In the genomic region with DNA sequence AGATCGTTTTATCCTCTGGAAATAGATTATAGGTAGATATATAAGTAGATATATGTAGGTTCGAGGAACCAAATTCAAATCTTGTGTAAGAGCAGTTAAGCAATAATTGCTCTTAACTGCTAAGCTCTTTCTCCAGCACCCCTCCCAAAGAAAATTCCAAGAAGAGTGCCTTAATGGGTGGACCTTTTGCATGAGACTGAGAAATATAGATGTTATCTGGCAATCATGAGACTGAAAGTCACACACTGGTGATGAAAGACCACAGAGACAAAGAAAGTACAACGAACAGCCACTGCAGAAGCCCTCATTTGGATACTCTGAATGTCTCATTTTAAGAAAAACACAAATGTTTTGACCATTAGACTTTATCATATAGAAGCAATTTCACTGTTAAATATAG, we compare ENCODE assay signal across 27 mouse cellular contexts. TPM values are rescaled to one million over a fixed set of nuclear protein-coding genes. Genes with fewer than 3 reads are reported as not detected.
DNase-seq lines count a peak whose midpoint lies in the region; ATAC-seq lines count a peak whose summit lies in the region.
"Had no signal": no experiment of that assay in that cellular context is flagged by ENCODE, and none has a peak within 500 bp of the region (broad histone marks: within the 10 kb centered on the region; RNA-seq: fewer than 3 reads in every experiment).

No protein-coding gene starts in this region.

- 82% methylated on average over 3 of the region's 3 CpGs for WGBS in heart, embryonic 10.5 days
- WGBS in heart, embryonic 12.5 days = 72% methylated on average over 3 of the region's 3 CpGs
- WGBS in macrophage (ENCODE audit: missing documents) = 40% methylated on average over 3 of the region's 3 CpGs
- 75% methylated on average over 3 of the region's 3 CpGs for WGBS in intestine, embryonic 15.5 days

- H3K4me1 ChIP-seq in heart, embryonic 10.5 days = no peaks in the 10 kb centered on the region
- no peaks in the 10 kb centered on the region for H3K4me1 ChIP-seq in heart, embryonic 12.5 days (replicated peaks)
- no peaks in the 10 kb centered on the region for H3K4me1 ChIP-seq in intestine, embryonic 15.5 days (replicated peaks)
- H3K4me1 ChIP-seq: embryonic facial prominence, embryonic 13.5 days; heart, embryonic 15.5 days; liver, embryonic 12.5 days; midbrain, embryonic 10.5 days; midbrain, embryonic 15.5 days had no signal

- no peaks in the 10 kb centered on the region for H3K9me3 ChIP-seq in heart, embryonic 10.5 days
- no peaks in the 10 kb centered on the region for H3K9me3 ChIP-seq in heart, embryonic 12.5 days (replicated peaks)
- no peaks in the 10 kb centered on the region for H3K9me3 ChIP-seq in intestine, embryonic 15.5 days
- H3K9me3 ChIP-seq: embryonic facial prominence, embryonic 13.5 days; heart, embryonic 15.5 days; liver, embryonic 12.5 days; midbrain, embryonic 10.5 days; midbrain, embryonic 15.5 days had no signal

- no peak overlapping the region for H3K9ac ChIP-seq in heart, embryonic 12.5 days
- H3K9ac ChIP-seq in intestine, embryonic 15.5 days = no peak overlapping the region
- H3K9ac ChIP-seq: embryonic facial prominence, embryonic 13.5 days; heart, embryonic 15.5 days; liver, embryonic 12.5 days; liver, postnatal 0 days; midbrain, embryonic 15.5 days had no signal

- H3K27me3 ChIP-seq in heart, embryonic 10.5 days (ENCODE audit: insufficient read depth, poor library complexity, severe bottlenecking) = no peaks in the 10 kb centered on the region
- no peaks in the 10 kb centered on the region for H3K27me3 ChIP-seq in heart, embryonic 12.5 days (replicated peaks)
- no peaks in the 10 kb centered on the region for H3K27me3 ChIP-seq in intestine, embryonic 15.5 days (replicated peaks)
- H3K27me3 ChIP-seq: CH12.LX; embryonic facial prominence, embryonic 13.5 days; heart, embryonic 15.5 days; liver, embryonic 12.5 days; midbrain, embryonic 15.5 days had no signal

- no peak overlapping the region for H3K4me3 ChIP-seq in heart, embryonic 10.5 days
- H3K4me3 ChIP-seq in heart, embryonic 12.5 days = no peak overlapping the region
- H3K4me3 ChIP-seq in macrophage (ENCODE audit: inconsistent target) = no peak overlapping the region
- H3K4me3 ChIP-seq in intestine, embryonic 15.5 days (replicated peaks) = no peak overlapping the region
- H3K4me3 ChIP-seq: embryonic facial prominence, embryonic 13.5 days; heart, embryonic 15.5 days; liver, embryonic 12.5 days; midbrain, embryonic 10.5 days; midbrain, embryonic 15.5 days had no signal

- H3K36me3 ChIP-seq in heart, embryonic 10.5 days = no peaks in the 10 kb centered on the region
- H3K36me3 ChIP-seq in heart, embryonic 12.5 days = no peaks in the 10 kb centered on the region
- H3K36me3 ChIP-seq in macrophage (ENCODE audit: inconsistent target) = peaks cover 21% of the 10 kb centered on the region
- no peaks in the 10 kb centered on the region for H3K36me3 ChIP-seq in intestine, embryonic 15.5 days
- H3K36me3 ChIP-seq: embryonic facial prominence, embryonic 13.5 days; heart, embryonic 15.5 days; liver, embryonic 12.5 days; midbrain, embryonic 10.5 days; midbrain, embryonic 15.5 days had no signal

- peaks cover 47% of the 10 kb centered on the region for H3K79me2 ChIP-seq in macrophage (ENCODE audit: inconsistent target)

- no peak for ATAC-seq in heart, embryonic 12.5 days (ENCODE audit: insufficient number of reproducible peaks, low FRiP score)
- ATAC-seq in intestine, embryonic 15.5 days = no peak
- ATAC-seq: forebrain, embryonic 16.5 days; hindbrain, embryonic 16.5 days; liver, embryonic 12.5 days; liver, postnatal 0 days; midbrain, embryonic 15.5 days had no signal

- H3K4me2 ChIP-seq in heart, embryonic 12.5 days = no peak overlapping the region
- no peak overlapping the region for H3K4me2 ChIP-seq in intestine, embryonic 15.5 days (replicated peaks)
- H3K4me2 ChIP-seq: embryonic facial prominence, embryonic 13.5 days; heart, embryonic 15.5 days; liver, embryonic 12.5 days; midbrain, embryonic 15.5 days had no signal

- H3K27ac ChIP-seq in heart, embryonic 10.5 days = no peak overlapping the region
- H3K27ac ChIP-seq in heart, embryonic 12.5 days (ENCODE audit: poor library complexity, severe bottlenecking) = no peak overlapping the region
- peak overlapping the region; percentile 51 for H3K27ac ChIP-seq in macrophage
- H3K27ac ChIP-seq in intestine, embryonic 15.5 days = no peak overlapping the region
- H3K27ac ChIP-seq: embryonic facial prominence, embryonic 13.5 days; heart, embryonic 15.5 days; liver, embryonic 12.5 days; midbrain, embryonic 10.5 days; midbrain, embryonic 15.5 days; stomach, postnatal 0 days had no signal

- DNase-seq in heart, embryonic 10.5 days (ENCODE audit: low spot score) = peak; percentile 19
- peak; percentile 82 for DNase-seq in 416B (ENCODE audit: low read depth)
- peak; percentile 63 for DNase-seq in adipocyte (ENCODE audit: low spot score)
- DNase-seq in B cell, adult 2 months = no peak
- DNase-seq: adrenal gland, postnatal 10 days; cerebellum, adult 11 months; cerebellum, adult 9-10 months; cerebellum, postnatal 36 days; layer of hippocampus, postnatal 36 days; left cerebral cortex, postnatal 4 days; liver, postnatal 0 days; lung, postnatal 14 days; right cerebral cortex, postnatal 4 days; thymus, adult 18-20 months had no signal

RNA-seq across cellular contexts. Expression of gene Cd93, which starts 14.8 kb away (rescaled TPM):
- polyA plus RNA-seq in heart, embryonic 10.5 days (2016; fragmentation: Nextera tagmentation; extraction: Ambion mirVana) = 10.3 and 19.7 TPM in 2 replicates
- 27.3 and 28.6 TPM in 2 replicates for polyA plus RNA-seq in heart, embryonic 12.5 days (2016; fragmentation: Nextera tagmentation; extraction: Ambion mirVana)
- total RNA-seq in macrophage (2018; cell fraction: chromatin; rRNA removed) = 100 to 1,000 TPM in 15 of 26 experiments, 10 to 100 TPM in 11; 16.5 to 157 (median 107) TPM
- 100 to 1,000 TPM; 154 to 389 (median 241) TPM for total RNA-seq in macrophage (2018; cell fraction: cytosol; rRNA removed)
- 100 to 1,000 TPM in 25 of 26 experiments, 10 to 100 TPM in 1; 88.6 to 676 (median 368) TPM for total RNA-seq in macrophage (2018; cell fraction: nucleus; rRNA removed)
- polyA plus RNA-seq in macrophage (2018) = 156 to 277 TPM (median 258 TPM) in 3 replicates
- polyA plus RNA-seq in intestine, embryonic 15.5 days (2015; fragmentation: Nextera tagmentation; extraction: Ambion mirVana) = 9.5 and 10.3 TPM in 2 replicates

RNA-seq across cellular contexts. Expression of gene Thbd, which starts 20.5 kb away (rescaled TPM):
- 10.9 and 14.6 TPM in 2 replicates for polyA plus RNA-seq in heart, embryonic 10.5 days (2016; fragmentation: Nextera tagmentation; extraction: Ambion mirVana)
- 13.0 and 14.1 TPM in 2 replicates for polyA plus RNA-seq in heart, embryonic 12.5 days (2016; fragmentation: Nextera tagmentation; extraction: Ambion mirVana)
- 10 to 100 TPM in 8 of 26 experiments, 1 to 10 TPM in 17, under 1 TPM in 1; 0.67 to 27.2 (median 6.1) TPM for total RNA-seq in macrophage (2018; cell fraction: chromatin; rRNA removed)
- 10 to 100 TPM in 7 of 26 experiments, 1 to 10 TPM in 19; 1.1 to 16.1 (median 4.2) TPM for total RNA-seq in macrophage (2018; cell fraction: cytosol; rRNA removed)
- total RNA-seq in macrophage (2018; cell fraction: nucleus; rRNA removed) = 10 to 100 TPM in 14 of 26 experiments, 1 to 10 TPM in 12; 3.6 to 35.6 (median 10.9) TPM
- 3.9 to 10.3 TPM (median 4.0 TPM) in 3 replicates for polyA plus RNA-seq in macrophage (2018)
- polyA plus RNA-seq in intestine, embryonic 15.5 days (2015; fragmentation: Nextera tagmentation; extraction: Ambion mirVana) = 46.1 and 47.0 TPM in 2 replicates
- total RNA-seq: CH12.LX had no signal

RNA-seq across cellular contexts. Expression of gene Sstr4, which starts 33.4 kb away (rescaled TPM):
- polyA plus RNA-seq in heart, embryonic 10.5 days (2016; fragmentation: Nextera tagmentation; extraction: Ambion mirVana) = 0.52 and 0.89 TPM in 2 replicates
- 0.93 and 0.95 TPM in 2 replicates for polyA plus RNA-seq in heart, embryonic 12.5 days (2016; fragmentation: Nextera tagmentation; extraction: Ambion mirVana)
- total RNA-seq in macrophage (2018; cell fraction: chromatin; rRNA removed) = not detected
- total RNA-seq in macrophage (2018; cell fraction: cytosol; rRNA removed) = not detected
- not detected for total RNA-seq in macrophage (2018; cell fraction: nucleus; rRNA removed)
- polyA plus RNA-seq in macrophage (2018) = not detected in 3 replicates
- 2.2 and 2.4 TPM in 2 replicates for polyA plus RNA-seq in intestine, embryonic 15.5 days (2015; fragmentation: Nextera tagmentation; extraction: Ambion mirVana)
- total RNA-seq: CH12.LX had no signal
- polyA plus RNA-seq: C2C12; liver, postnatal 0 days had no signal

Comparison
In these comparisons a context has a peak if more than half of its experiments do, and no peak if none do; other contexts are left out.
1. DNase-seq: peak in heart, embryonic 10.5 days (single experiment), 416B (single experiment) and adipocyte (single experiment); none in B cell, adult 2 months (0 of 2).